Mouse (Mus musculus): Measurements from ENCODE around the gene Atad5. TPM values are rescaled to one million over a fixed set of nuclear protein-coding genes. Genes with fewer than 3 reads are reported as not detected.
A peak's percentile ranks its signal among the peaks of the same experiment; 100 is the strongest.
"Not testable (repeated sequence)": the region's sequence is repeated elsewhere in the genome, so short reads cannot be mapped to it uniquely, and the experiment has no call there.

The Atad5 gene
- 1 to 10 TPM; 3.1 to 3.6 TPM for total RNA-seq (2021)
- long read RNA-seq, experiment 1, full-length matches to known transcripts: 2 of 4 reads
- long read RNA-seq, experiment 1, partial matches to known transcripts: 1 of 4 reads
- long read RNA-seq, experiment 1, other reads (novel, unspliced or antisense): 1 of 4 reads
- long read RNA-seq, experiment 2: 0 reads

GRCm38 (mm10) chr11:80088917-80089816, at the start of gene Atad5:
Gene Atad5 (plus strand): TSS chr11:80089400.
- TF ChIP-seq CTCF (IDR thresholded peaks at IDR 0.05): no peak
- intact Hi-C loops (cut with DNase I): loop anchor here (5.0 kb wide), 1 partner anchor 53 kb away; the partner anchor contains the start of gene Tefm
- Histone ChIP-seq H3K4me3 (peak within 1 kb of the TSS; percentile 97), H3K27ac (no peak within 1 kb of the TSS)
- peak; percentile 89 to 92 for DNase-seq (ENCODE audit: extremely low spot score in 1 of 2, low spot score in 2 of 2)

GRCm38 (mm10) chr11:80042615-80043418, 46.4 kb upstream of the Atad5 start:
- Histone ChIP-seq H3K27ac (no peak overlapping the region), H3K4me3 (no peak overlapping the region)
- TF ChIP-seq CTCF (IDR thresholded peaks at IDR 0.05): peak; percentile 72
- peak; percentile 17 to 18 for DNase-seq (ENCODE audit: extremely low spot score in 1 of 2, low spot score in 2 of 2)
- intact Hi-C loops (cut with DNase I): loop anchor here (5.0 kb wide), 1 partner anchor 164 kb away; the partner anchor contains the start of gene Rhot1

DNA sequence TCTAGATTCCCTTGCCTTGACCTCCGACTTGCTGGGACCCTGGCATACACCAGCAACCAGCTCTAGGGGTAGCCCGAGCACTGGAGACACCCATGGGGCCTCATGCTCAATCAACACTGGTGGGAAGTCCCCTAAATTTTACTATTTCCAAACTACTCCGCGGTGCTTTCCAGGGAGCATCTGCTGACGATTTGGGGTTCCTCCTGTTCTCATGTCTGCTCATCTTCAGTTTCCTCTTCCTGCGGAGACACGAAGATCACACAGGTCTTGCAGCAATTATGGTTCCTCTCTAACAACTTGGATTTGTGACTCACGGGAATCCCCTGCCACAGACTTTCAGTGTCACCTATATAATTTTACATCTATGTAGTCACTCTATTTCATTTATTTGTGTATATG, 45.8 kb upstream of the Atad5 start:
- H3K27ac ChIP-seq: no peak overlapping the region
- DNase-seq (ENCODE audit: extremely low spot score in 1 of 2, low spot score in 2 of 2): no peak
- TF ChIP-seq CTCF (IDR thresholded peaks at IDR 0.05): no peak
- intact Hi-C loops (cut with DNase I): loop anchor here (5.0 kb wide), 1 partner anchor 164 kb away; the partner anchor contains the start of gene Rhot1
- no peak overlapping the region for H3K4me3 ChIP-seq

DNA sequence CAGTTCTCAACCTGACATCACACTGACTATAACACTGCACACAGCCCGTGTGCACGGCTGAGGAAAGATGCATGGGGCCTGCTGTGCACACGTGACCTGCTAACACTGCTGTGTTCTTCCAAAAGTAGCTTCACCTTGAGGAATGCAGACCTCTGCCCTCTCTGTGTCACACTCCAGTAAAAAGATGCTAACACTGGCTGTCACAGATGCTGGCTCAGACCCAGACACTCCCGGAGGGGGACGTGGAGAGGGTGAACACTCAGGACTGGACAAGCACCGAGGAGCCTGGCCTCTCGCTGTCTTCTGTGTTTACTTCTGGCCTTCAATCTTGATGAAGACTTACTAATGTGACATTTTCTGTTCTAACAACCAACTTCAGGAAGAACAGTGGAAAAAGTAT, 42.3 kb upstream of the Atad5 start:
- intact Hi-C loops (cut with DNase I): no loop called here
- no peak for TF ChIP-seq CTCF (IDR thresholded peaks at IDR 0.05)
- DNase-seq (ENCODE audit: extremely low spot score in 1 of 2, low spot score in 2 of 2): no peak
- no peak overlapping the region for H3K4me3 ChIP-seq
- no peak overlapping the region for H3K27ac ChIP-seq

DNA sequence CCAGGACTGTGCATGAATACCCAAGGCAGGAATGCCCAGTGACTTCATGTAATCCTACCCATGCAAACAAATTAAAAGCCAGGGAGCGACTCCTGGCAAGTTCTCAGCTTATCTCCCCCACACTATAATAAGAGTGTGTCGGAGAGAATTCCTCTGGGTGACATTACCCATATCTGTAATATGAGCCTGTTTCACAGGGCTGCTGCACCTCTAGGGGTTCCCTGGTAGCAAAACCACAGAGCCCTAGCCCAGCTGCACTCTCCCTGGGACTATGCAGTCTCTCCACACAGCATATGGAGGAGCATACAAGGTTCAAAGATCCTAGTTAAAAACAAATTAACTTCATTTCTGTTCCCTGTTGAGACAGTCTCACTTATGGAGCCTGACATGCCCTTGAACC, 39.1 kb upstream of the Atad5 start:
- TF ChIP-seq CTCF (IDR thresholded peaks at IDR 0.05): no peak
- H3K4me3 ChIP-seq: no peak overlapping the region
- intact Hi-C loops (cut with DNase I): no loop called here
- H3K27ac ChIP-seq: no peak overlapping the region
- no peak for DNase-seq (ENCODE audit: extremely low spot score in 1 of 2, low spot score in 2 of 2)

DNA sequence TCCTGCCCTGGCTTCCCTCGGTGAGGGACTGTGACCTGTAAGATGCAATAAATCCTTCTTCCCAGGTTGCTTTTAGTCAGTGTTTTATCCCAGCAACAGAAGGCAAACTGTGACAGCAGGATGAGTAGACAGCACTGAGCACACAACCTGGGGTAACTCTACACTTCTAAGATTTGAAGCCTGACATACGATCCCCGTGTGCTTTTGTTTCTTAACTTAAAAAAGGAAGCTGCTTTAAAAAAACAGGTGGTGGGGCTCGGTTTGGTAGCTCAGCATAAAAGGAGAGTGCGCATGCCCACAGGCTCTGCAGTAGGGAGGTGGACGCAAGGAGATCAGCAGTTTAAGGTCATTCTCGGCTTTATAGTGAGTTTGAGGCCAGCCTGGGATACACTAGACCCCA, 36.7 kb upstream of the Atad5 start:
- no peak for TF ChIP-seq CTCF (IDR thresholded peaks at IDR 0.05)
- H3K4me3 ChIP-seq: no peak overlapping the region
- intact Hi-C loops (cut with DNase I): no loop called here
- DNase-seq (ENCODE audit: extremely low spot score in 1 of 2, low spot score in 2 of 2): no peak
- no peak overlapping the region for H3K27ac ChIP-seq

DNA sequence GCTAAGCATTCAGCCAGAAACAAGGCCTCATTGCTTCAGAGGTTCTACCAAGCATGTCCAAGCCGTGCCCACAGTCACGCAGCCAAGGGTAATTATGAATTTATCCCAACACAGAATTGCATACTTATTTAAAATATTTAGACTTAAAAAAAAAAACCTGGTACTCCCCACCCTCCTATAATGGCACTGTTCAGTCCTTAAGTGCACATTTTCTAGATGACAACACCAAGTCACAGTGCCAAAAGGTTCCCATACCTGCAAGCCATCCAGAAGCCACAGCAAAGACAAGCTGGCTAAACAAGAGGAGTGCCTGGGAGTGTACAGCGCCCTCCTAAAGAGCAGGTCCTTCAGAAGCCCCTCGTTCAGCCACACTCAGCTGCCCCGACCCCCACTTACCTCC, 36.0 kb upstream of the Atad5 start:
- Histone ChIP-seq H3K27ac (no peak overlapping the region), H3K4me3 (no peak overlapping the region)
- DNase-seq (ENCODE audit: extremely low spot score in 1 of 2, low spot score in 2 of 2): no peak
- no peak for TF ChIP-seq CTCF (IDR thresholded peaks at IDR 0.05)
- intact Hi-C loops (cut with DNase I): no loop called here

DNA sequence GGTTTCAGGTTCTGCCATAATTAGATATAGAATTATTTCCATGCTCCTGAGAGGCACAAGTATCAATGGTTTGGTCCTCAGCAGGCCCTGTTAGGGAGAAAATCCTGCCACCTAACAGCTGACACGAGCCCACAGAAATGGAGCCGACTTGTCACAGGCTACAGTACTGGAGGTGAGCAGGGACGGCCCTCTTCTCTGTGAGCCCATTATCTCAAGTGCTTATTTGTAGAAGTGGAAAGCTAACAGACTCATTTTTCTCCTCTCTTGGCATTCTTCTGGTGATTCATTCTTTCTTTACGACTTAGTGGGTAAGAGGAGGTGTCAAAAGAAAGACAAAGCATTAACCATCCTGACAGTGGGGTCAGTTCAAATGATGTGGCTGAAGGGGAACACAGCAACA, 34.5 kb upstream of the Atad5 start:
- TF ChIP-seq CTCF (IDR thresholded peaks at IDR 0.05): no peak
- Histone ChIP-seq H3K4me3 (no peak overlapping the region), H3K27ac (no peak overlapping the region)
- intact Hi-C loops (cut with DNase I): no loop called here
- DNase-seq (ENCODE audit: extremely low spot score in 1 of 2, low spot score in 2 of 2): no peak

- TF ChIP-seq CTCF (IDR thresholded peaks at IDR 0.05): no peak
- Histone ChIP-seq H3K4me3 (no peak overlapping the region), H3K27ac (no peak overlapping the region)
- no peak for DNase-seq (ENCODE audit: extremely low spot score in 1 of 2, low spot score in 2 of 2)
- intact Hi-C loops (cut with DNase I): no loop called here
Measured at GRCm38 (mm10) chr11:80056141-80056540, 33.1 kb upstream of the Atad5 start.

- DNase-seq (ENCODE audit: extremely low spot score in 1 of 2, low spot score in 2 of 2): peak in 1 of 2 experiments; percentile 14
- TF ChIP-seq CTCF (IDR thresholded peaks at IDR 0.05): no peak
- intact Hi-C loops (cut with DNase I): no loop called here
- Histone ChIP-seq H3K4me3 (no peak overlapping the region), H3K27ac (peak overlapping the region; percentile 24; the same call in 1 of the 2 replicates)
Measured at GRCm38 (mm10) chr11:80062159-80062558, 27.0 kb upstream of the Atad5 start.

DNA sequence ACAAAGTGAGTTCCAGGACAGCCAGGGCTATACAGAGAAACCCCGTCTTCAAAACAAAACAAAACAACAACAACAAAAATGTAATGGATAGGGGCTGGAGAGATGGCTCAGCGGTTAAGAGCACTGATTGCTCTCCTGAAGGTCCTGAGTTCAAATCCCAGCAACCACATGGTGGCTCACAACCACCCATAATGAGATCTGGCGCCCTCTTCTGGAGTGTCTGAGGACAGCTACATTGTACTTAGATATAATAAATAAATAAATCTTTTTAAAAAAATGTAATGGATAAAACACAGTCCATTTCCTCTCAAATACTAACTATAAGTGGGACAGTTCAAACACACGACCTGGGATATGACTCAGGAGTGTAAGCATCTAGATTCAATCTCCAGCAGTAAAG, 22.8 kb upstream of the Atad5 start:
- DNase-seq (ENCODE audit: extremely low spot score in 1 of 2, low spot score in 2 of 2); H3K4me3 ChIP-seq; intact Hi-C loops (cut with DNase I); H3K27ac ChIP-seq: not testable (repeated sequence)
- TF ChIP-seq CTCF (IDR thresholded peaks at IDR 0.05): peak; percentile 37

DNA sequence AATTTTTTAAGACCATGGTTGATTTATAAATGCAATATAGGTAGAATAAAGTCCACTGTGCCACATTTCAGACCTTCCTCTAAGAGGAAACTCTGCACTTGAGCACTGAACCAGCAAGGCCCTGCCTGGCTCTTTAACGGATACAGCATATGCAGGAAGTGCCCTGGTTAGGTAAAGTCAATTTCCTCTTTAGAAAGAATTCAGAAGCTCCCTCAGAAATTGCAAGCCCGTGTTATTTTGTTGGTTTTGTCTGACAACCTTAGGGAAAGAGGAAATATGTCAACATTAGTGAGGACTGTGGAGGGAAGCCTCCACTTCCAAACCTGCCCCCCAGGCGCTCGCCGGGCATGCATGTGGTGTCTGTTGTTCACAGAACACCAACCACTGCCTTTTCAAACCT, 21.6 kb upstream of the Atad5 start:
- intact Hi-C loops (cut with DNase I): no loop called here
- H3K4me3 ChIP-seq: no peak overlapping the region
- H3K27ac ChIP-seq: no peak overlapping the region
- no peak for TF ChIP-seq CTCF (IDR thresholded peaks at IDR 0.05)
- no peak for DNase-seq (ENCODE audit: extremely low spot score in 1 of 2, low spot score in 2 of 2)
